Mouse (Mus musculus) embryo, embryonic 11 days (tissue): Measurements from ENCODE around the gene Aspscr1.

Experiments used
- DNase-seq: peaks from one replicate; pipeline ENCODE4 v3.0.0-alpha.2; 2015

Gene Aspscr1

DNA sequence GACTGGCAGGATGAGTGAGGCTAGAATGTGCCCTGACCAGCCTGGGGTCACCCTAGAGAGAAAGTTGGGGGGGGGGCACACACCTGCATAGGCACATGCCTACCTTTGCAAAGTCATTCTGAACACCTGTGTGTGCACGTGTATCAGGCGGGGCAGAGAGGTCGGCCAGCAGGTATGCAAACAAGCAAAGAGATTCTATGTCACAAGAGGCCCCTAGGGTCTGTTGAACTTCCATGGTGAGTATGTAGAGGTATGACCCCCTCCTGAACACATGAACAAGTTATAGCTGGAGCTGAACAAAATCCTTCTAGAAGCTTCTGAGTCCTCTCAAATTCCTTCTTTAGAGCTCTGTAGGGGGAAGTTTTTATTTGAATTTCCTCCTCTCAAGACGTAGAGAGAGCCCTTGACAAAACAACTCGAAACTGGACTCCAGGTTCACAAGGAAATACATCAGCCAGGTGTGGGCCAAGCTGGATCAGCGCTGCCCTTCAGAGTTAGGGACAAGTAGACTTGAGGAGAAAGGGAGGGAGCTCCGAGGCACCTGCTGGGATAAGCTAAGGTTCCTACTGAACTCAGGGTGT lies 71.4 kb downstream of the Aspscr1 start:
- DNase-seq: no peak

DNA sequence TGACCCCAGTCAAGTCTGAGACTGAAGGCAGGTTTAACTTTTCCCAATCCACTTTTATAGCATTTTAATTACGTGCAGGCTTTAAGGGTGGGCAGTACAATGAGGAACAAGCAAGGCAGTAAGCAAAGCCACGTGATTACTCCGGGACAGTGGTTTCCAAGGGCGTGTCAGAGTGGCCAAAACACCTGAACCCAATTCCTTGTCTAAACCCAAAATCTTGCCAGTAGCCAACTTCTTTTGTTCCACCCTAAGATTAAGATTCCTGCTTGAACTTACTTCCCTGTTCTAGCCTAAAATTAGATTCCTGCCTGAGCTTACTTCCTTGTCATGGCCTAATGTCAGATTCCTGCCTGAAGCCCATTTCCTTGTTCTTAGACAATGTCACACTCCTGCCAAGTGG lies 75.2 kb downstream of the Aspscr1 start:
- no peak for DNase-seq

DNA sequence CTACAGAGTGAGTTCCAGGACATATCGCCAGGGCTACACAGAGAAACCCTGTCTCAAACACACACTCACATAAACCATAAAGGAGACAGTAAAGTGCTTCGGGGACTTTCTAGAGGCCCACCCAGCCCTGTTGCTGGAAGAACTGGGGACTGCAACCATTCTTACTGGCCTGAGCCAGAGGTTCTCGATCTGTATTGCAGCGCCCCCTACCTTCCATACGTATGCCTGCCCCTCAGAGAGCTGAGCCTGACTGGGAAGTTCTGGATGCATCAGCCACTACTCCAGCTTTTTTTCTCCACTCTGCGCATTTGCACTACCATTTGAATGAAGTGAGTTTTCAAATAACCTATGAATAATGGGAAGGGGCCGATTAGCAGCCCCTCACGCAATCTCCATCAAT lies 76.7 kb downstream of the Aspscr1 start:
- peak; percentile 43 for DNase-seq

DNA sequence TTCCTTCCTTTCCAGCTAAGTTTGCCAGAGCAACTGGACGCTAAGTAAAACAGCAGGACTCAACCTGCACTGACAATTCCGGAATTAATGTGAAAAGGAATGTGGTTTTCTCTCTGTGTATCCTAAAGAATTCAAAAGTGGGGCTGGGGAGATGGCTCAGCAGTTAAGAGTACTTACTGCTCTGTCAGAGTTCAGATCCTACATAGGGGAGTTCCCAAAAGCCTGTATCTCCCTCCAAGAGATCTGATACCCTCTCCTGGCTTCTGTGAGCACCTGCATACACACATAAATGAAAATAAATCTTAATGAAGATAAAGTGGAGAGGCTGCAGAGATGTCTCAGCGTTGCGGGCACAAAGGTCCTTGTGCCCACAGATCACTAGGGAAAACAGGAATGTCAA lies 78.8 kb downstream of the Aspscr1 start:
- DNase-seq: no peak
